Mouse (Mus musculus) T-helper 17 cell (primary cell): ENCODE results near the gene Heatr3.

Experiments used
- in situ Hi-C, 2 experiments: fragments of 300-600 bp; cut with MboI, MseI; formaldehyde crosslinking; loops; 1 replicate in 1 of 2; 2 replicates in 1 of 2; pipeline ENCODE4 v1.15.1; 2025; ENCODE audit warnings: high pct_unique_total_duplicates in 2 of 2

The Heatr3 gene

GRCm38 (mm10) chr8:88185716-88186115 lies 48.1 kb downstream of the Heatr3 start:
- in situ Hi-C loops, result no loop called here

DNA sequence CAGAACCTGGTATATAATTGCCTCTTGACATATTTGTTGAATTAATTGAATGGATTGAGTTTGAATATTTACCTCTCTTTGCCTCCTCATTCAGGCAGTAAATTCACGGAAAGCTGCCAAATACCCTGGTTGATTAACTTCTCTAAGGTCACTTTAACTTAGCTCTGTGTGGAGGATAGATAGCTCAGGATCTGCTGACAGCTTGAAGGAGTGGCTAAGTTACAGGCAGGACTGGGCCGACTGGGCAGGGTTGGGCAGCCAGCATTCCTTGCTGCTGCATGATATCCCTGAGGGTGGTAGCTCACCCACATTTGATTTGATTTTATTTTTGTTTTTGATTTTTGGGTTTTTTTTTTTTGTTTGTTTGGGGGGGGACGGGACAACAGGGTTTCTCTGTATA lies 59.7 kb downstream of the Heatr3 start:
- in situ Hi-C loops, result no loop called here

- in situ Hi-C loops, result no loop called here
These were observed 60.9 kb downstream of the Heatr3 start for GRCm38 (mm10) chr8:88198551-88198944.

DNA sequence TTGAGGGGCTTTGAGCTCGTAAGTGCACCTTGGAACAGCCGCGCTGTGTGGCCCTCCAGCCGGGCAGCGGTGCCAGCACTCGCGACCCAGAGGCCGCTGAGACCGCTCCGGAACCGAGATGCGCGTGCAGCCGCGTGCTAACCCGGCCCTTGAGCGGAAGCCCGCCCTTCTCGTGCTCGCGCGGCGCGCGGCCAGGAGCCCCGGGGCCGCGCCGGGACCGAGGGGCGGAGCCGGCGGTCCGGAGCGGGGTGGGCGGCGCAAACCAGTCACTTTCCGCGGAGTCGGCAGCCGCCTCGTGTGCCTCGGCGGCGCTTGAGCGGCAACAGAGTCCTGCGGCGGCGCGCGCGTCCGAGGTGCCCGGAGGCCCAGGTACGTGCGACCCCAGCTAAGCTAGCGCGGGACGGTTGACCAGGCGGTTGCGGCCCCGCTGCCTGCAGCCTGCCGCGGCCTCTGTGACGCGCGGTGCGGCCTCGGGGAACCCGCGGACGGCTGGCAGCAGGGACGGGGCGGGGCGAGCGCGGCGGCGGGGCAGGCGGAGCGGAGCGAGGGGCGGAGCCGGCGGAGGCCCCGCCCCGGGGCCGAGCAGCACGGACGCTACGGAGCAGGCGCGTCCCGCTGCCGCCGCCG lies 61.4 kb downstream of the Heatr3 start, which contains the start of gene Tent4b:
TSS of gene Tent4b (plus strand) at position 269 of the 627 bp plus-strand sequence.
- in situ Hi-C loops, result no loop called here

- in situ Hi-C loops, result loop anchor here in 1 of 2 experiments (25.0 kb wide), 1 partner anchor 837 kb away; the partner anchor contains the start of gene Sall1
These were observed 62.3 kb downstream of the Heatr3 start for GRCm38 (mm10) chr8:88199700-88200601.

DNA sequence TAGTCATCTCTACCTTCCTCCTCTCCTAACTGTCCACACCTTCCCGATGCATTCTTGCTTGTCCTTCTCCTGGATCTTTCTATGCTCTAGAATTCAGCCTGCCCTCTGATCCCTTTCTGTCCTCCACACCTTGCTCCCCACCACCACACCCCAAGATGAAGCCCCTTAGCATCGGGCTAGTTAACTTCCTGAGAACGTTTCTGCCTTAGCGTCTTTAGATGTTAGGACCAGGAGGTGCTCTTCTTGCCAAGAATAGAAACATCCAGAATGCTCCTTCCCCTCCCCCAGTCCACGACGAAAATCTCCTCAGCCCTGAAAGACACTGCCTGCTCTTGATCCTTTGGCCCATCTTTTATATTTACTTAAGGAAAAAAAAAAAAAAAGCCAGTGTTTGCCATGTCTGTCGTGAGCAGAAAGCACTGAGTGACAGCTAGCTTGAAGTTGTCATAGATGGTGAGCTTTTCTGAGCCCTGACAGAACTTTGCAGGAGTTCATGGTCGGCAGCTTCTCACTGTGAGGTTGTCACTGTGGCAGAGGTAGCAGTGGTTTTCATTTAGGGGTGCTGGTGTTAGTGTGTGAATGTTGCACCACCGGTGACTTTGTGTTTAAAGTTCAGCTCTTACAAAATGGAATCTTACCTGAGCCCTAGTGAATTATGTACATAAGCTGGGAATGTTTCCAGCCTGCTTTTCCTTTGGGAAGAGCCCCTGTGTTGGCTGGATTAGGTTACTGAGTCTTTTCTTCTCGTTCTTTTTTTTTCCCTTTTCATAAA lies 63.3 kb downstream of the Heatr3 start:
- in situ Hi-C loops, result loop anchor here in 1 of 2 experiments (25.0 kb wide), 1 partner anchor 836 kb away; the partner anchor contains the start of gene Sall1

DNA sequence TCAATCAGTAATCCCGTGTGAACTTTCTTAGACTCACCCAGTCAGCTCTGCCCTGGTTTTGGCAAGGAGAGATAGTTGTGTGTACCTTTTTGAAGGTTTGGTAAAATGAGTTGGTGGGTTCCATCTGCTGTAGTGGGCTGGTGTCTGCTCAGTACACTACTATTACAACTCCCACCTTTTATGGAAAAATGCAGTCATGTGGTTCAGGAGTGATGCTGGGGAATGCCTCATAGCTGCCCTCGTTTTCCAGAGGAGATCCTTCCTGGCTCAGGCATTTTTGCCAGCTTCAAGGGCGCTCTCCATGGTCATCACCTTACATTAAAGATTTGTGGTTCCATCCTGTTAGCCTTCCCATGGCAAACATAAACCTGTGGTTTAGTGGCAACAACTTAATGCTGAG lies 64.0 kb downstream of the Heatr3 start:
- in situ Hi-C loops, result loop anchor here in 1 of 2 experiments (25.0 kb wide), 1 partner anchor 836 kb away; the partner anchor contains the start of gene Sall1

- in situ Hi-C loops, result loop anchor here in 1 of 2 experiments (25.0 kb wide), 1 partner anchor 831 kb away; the partner anchor contains the start of gene Sall1
These were observed 68.4 kb downstream of the Heatr3 start for GRCm38 (mm10) chr8:88206016-88206415.

DNA sequence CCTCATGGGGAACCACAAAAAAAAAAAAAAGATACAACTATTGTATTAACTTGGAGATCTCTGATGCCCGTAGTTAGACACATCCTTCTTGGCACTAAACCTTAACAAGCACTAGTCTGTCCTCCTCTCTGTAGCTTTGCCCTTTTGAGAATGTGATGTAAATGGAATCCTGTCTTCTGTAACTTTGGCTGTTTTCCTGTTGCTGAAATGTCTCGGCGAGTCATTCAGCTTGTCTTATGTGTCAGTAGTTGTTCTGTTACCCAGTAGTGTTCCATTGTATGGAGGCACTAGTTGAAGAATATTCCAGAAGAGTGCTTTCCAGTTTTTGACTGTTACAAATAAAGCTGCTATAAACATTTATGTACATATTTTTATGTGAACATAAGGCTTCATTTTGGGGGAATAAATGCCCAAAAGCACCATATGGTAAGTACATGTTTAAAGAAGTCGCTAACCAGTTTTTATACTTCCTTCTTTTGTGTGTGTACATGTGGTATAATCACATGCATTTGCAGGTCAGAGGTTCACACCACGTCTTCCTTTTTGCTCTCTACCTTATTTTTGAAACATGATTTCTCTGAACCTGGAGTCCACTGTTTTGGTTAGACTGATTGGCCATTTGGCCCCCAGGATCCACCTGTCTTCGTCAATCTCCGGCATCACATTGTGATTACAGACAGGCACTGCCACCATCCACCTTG lies 69.6 kb downstream of the Heatr3 start:
- in situ Hi-C loops, result loop anchor here in 1 of 2 experiments (25.0 kb wide), 1 partner anchor 830 kb away; the partner anchor contains the start of gene Sall1

GRCm38 (mm10) chr8:88209930-88210827 lies 72.5 kb downstream of the Heatr3 start:
- in situ Hi-C loops, result loop anchor here (10.0 to 25.0 kb wide), 2 partner anchors 827 to 1335 kb away; partner anchors contain the start of gene Sall1 (in 1 of the 2)

DNA sequence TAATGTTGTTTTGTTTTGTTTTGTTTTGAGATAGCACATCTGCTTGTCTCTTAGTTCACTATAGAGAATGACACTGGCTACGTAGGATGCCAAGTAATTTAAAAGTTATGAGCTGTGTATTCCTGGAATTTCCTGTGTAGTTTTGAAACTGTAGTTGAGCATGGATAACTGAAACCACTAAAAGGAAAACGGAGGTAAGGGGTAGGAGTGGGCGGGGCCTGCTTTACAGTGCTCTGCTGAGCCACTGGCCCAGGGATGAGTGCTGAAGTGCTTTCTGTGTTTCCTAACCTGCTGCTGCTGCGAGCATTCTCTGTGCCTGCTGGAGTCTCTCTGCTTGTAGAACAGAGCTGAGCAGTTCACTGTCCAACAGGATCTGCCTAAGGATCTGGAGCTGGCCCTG lies 83.7 kb downstream of the Heatr3 start:
- in situ Hi-C loops, result loop anchor here in 1 of 2 experiments (25.0 kb wide), 1 partner anchor 816 kb away; the partner anchor contains the start of gene Sall1
